Mouse (Mus musculus): ENCODE results near the gene Nkx1-1.

DNA sequence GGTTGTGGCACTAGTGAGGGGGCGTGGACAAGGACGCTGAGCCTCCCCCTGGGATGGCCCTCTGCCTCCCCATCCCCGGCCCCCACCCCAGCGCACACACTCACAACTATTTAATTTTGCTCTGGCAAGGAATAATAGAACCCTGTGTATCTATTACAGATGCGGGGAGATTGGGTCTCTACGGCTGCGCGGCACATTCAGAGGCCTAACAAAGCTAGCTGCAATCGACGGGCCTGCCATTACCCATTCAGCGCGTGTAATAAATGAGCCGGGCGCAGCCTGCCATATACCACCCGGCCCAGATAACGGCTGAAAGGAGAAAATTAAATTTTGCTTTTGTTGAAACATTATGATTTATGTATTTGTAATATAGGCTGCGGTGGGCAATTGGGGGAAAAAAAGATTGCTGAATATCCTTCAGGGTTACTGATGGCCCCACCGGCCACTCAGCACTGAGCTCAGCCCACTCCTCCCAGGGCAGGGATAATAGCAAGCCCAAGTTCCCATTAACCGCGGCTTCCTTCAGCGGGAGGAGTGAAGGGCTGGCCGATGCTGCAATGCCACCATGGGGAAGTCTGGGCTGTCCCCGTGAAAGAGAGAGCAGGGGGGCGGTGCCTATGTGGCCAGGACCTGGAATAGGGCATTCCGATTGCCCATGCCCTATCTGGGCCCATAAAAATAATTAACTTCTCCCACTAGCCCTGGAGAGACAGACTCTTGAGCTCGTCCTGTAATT is 47.0 kb upstream of the Nkx1-1 start:
- TF ChIP-seq CTCF (IDR thresholded peaks at IDR 0.05; ENCODE audit: extremely low read depth, insufficient read depth, insufficient read length, insufficient replicate concordance) (no peak), POLR2A (IDR thresholded peaks at IDR 0.05; ENCODE audit: low read depth, low read length) (no peak)

All from spleen, adult 2 months (tissue).